Mouse (Mus musculus): ENCODE measurements around the gene Tmem216.
A peak's percentile ranks its signal among the peaks of the same experiment; 100 is the strongest.
"Not testable (repeated sequence)": the region's sequence is repeated elsewhere in the genome, so short reads cannot be mapped to it uniquely, and the experiment has no call there.

Gene Tmem216

GRCm38 (mm10) chr19:10564278-10564677 is 8.2 kb upstream of the Tmem216 start:
- no peak for DNase-seq

GRCm38 (mm10) chr19:10562351-10562750 is 6.3 kb upstream of the Tmem216 start:
- no peak for DNase-seq

- DNase-seq = no peak
Observed at GRCm38 (mm10) chr19:10561558-10562314, 5.7 kb upstream of the Tmem216 start.

GRCm38 (mm10) chr19:10560108-10560507 is 4.1 kb upstream of the Tmem216 start:
- no peak for DNase-seq

- DNase-seq = not testable (repeated sequence)
Observed at GRCm38 (mm10) chr19:10557837-10558375, 1.9 kb upstream of the Tmem216 start.

- no peak for DNase-seq
Observed at GRCm38 (mm10) chr19:10557430-10557829, 1.4 kb upstream of the Tmem216 start.

GRCm38 (mm10) chr19:10557001-10557400 is 963 bp upstream of the Tmem216 start:
- no peak for DNase-seq

GRCm38 (mm10) chr19:10539454-10539853 is 16.6 kb downstream of the Tmem216 start:
- DNase-seq = no peak

GRCm38 (mm10) chr19:10530082-10530481 is 26.0 kb downstream of the Tmem216 start:
- DNase-seq = no peak

GRCm38 (mm10) chr19:10525910-10526309 is 30.1 kb downstream of the Tmem216 start, which contains the start of gene Sdhaf2:
Gene Sdhaf2, minus strand, starts transcription at chr19:10526142.
- peak in 1 of 2 experiments; percentile 53 for DNase-seq

- DNase-seq = peak; percentile 91 to 96
Observed at GRCm38 (mm10) chr19:10525106-10525901, 30.7 kb downstream of the Tmem216 start, which contains the start of gene Cpsf7. Gene Cpsf7, plus strand, starts transcription at chr19:10525266.

GRCm38 (mm10) chr19:10524784-10525105 is 31.3 kb downstream of the Tmem216 start:
- DNase-seq = no peak

GRCm38 (mm10) chr19:10523483-10524080 is 32.5 kb downstream of the Tmem216 start:
- no peak for DNase-seq

- no peak for DNase-seq
Observed at GRCm38 (mm10) chr19:10521926-10522325, 34.1 kb downstream of the Tmem216 start.

- no peak for DNase-seq
Observed at GRCm38 (mm10) chr19:10520355-10520754, 35.7 kb downstream of the Tmem216 start.

- no peak for DNase-seq
Observed at GRCm38 (mm10) chr19:10510759-10511330, 45.2 kb downstream of the Tmem216 start.

GRCm38 (mm10) chr19:10502571-10502970 is 53.5 kb downstream of the Tmem216 start:
- DNase-seq = peak; percentile 51 to 64

GRCm38 (mm10) chr19:10500581-10500980 is 55.5 kb downstream of the Tmem216 start:
- no peak for DNase-seq

- DNase-seq = no peak
Observed at GRCm38 (mm10) chr19:10497512-10498160, 58.4 kb downstream of the Tmem216 start.

GRCm38 (mm10) chr19:10496976-10497375 is 59.1 kb downstream of the Tmem216 start:
- no peak for DNase-seq

GRCm38 (mm10) chr19:10495670-10496069 is 60.4 kb downstream of the Tmem216 start:
- no peak for DNase-seq

GRCm38 (mm10) chr19:10486264-10486738 is 69.7 kb downstream of the Tmem216 start:
- DNase-seq = peak; percentile 51 to 71

Measured in cerebellum, postnatal 25 days (tissue).